Mouse (Mus musculus) C2C12 (cell line): ENCODE measurements around the gene Plcb2. TPM values are rescaled to one million over a fixed set of nuclear protein-coding genes. Genes with fewer than 3 reads are reported as not detected.

ENCODE experiments used
- H3K27me3 ChIP-seq: one replicate; pipeline ENCODE4 v1.6.1; 2011; ENCODE audit not compliant: control insufficient read depth, insufficient read depth, insufficient read length
- H3K36me3 ChIP-seq: one replicate; pipeline ENCODE4 v1.6.1; 2011; ENCODE audit not compliant: control insufficient read depth, insufficient read depth
- H3K4me3 ChIP-seq: one replicate; pipeline ENCODE4 v1.5.1; 2011; ENCODE audit warnings: mild to moderate bottlenecking, control low read depth; ENCODE audit not compliant: poor library complexity, insufficient read depth, severe bottlenecking
- H3K79me2 ChIP-seq: one replicate; pipeline ENCODE4 v1.6.1; 2011; ENCODE audit not compliant: control insufficient read depth, insufficient read depth
- H3K79me3 ChIP-seq: one replicate; pipeline ENCODE4 v1.6.1; 2011; ENCODE audit warnings: low read depth, control low read depth
- H3ac ChIP-seq: one replicate; pipeline ENCODE3; 2011; ENCODE audit warnings: low read depth; ENCODE audit not compliant: control insufficient read depth, insufficient read length
- CEBPB ChIP-seq: IDR thresholded peaks from one replicate; pipeline ENCODE4 v1.6.1; 2011; ENCODE audit warnings: low read depth, mild to moderate bottlenecking, control low read depth, moderate library complexity
- CTCF ChIP-seq: IDR thresholded peaks from one replicate; pipeline ENCODE4 v1.5.1; 2011; ENCODE audit not compliant: control insufficient read depth, insufficient read depth, insufficient read length
- FOSL1 ChIP-seq: IDR thresholded peaks from one replicate; pipeline ENCODE4 v1.8.0; 2011; ENCODE audit warnings: mild to moderate bottlenecking, low read length; ENCODE audit not compliant: poor library complexity, insufficient read depth, severe bottlenecking
- MAX ChIP-seq: IDR thresholded peaks from one replicate; pipeline ENCODE4 v1.6.1; 2011; ENCODE audit warnings: mild to moderate bottlenecking, control low read depth
- MYOD1 ChIP-seq: IDR thresholded peaks from one replicate; pipeline ENCODE4 v1.6.1; 2011; ENCODE audit warnings: low read depth; ENCODE audit not compliant: control insufficient read depth, insufficient read length
- MYOG ChIP-seq: IDR thresholded peaks from one replicate; pipeline ENCODE4 v1.6.1; 2011; ENCODE audit not compliant: control insufficient read depth, insufficient read length; ENCODE audit errors: extremely low read depth
- USF1 ChIP-seq: IDR thresholded peaks from one replicate; pipeline ENCODE4 v1.6.1; 2011; ENCODE audit warnings: low read depth, mild to moderate bottlenecking, control low read depth, moderate library complexity
- polyA plus RNA-seq: library from polyadenylated mRNA; unstranded; fragments of >200 nt; fragmentation: generic; extraction: Trizol; gene quantifications from one replicate; pipeline ENCODE4 v1.2.1, GENCODE M21; 2012; ENCODE audit warnings: missing spikeins

Gene Plcb2
- polyA plus RNA-seq, 1 experiment = not detected

- Histone ChIP-seq H3K4me3 (no peak overlapping the region), H3K27me3 (peaks cover 73% of the 10 kb centered on the region), H3K79me3 (no peaks in the 10 kb centered on the region), H3ac (no peak overlapping the region), H3K36me3 (no peaks in the 10 kb centered on the region), H3K79me2 (no peaks in the 10 kb centered on the region)
- TF ChIP-seq FOSL1 (no peak), MAX (no peak), MYOG (no peak)
Measured at GRCm38 (mm10) chr2:118713631-118714030, 14.6 kb downstream of the Plcb2 start.

GRCm38 (mm10) chr2:118711038-118711494 lies 17.2 kb downstream of the Plcb2 start:
- H3K27me3 ChIP-seq = peaks cover 55% of the 10 kb centered on the region
- H3ac ChIP-seq = no peak overlapping the region
- TF ChIP-seq MYOG (no peak), USF1 (no peak), MAX (no peak), CEBPB (no peak), MYOD1 (no peak), CTCF (no peak), FOSL1 (no peak)
- H3K36me3 ChIP-seq = no peaks in the 10 kb centered on the region
- no peak overlapping the region for H3K4me3 ChIP-seq
- no peaks in the 10 kb centered on the region for H3K79me2 ChIP-seq
- no peaks in the 10 kb centered on the region for H3K79me3 ChIP-seq

GRCm38 (mm10) chr2:118709655-118710221 lies 18.5 kb downstream of the Plcb2 start:
- H3K4me3 ChIP-seq = no peak overlapping the region
- no peak for TF ChIP-seq FOSL1
- no peak for TF ChIP-seq CEBPB
- no peak for TF ChIP-seq MAX
- no peak for TF ChIP-seq MYOD1
- no peak for TF ChIP-seq USF1
- no peak for TF ChIP-seq MYOG
- no peak for TF ChIP-seq CTCF
- H3K79me3 ChIP-seq = no peaks in the 10 kb centered on the region
- H3ac ChIP-seq = no peak overlapping the region
- H3K79me2 ChIP-seq = no peaks in the 10 kb centered on the region
- peaks cover 54% of the 10 kb centered on the region for H3K27me3 ChIP-seq
- H3K36me3 ChIP-seq = no peaks in the 10 kb centered on the region

- H3K4me3 ChIP-seq = no peak overlapping the region
- TF ChIP-seq CTCF (no peak), CEBPB (no peak), FOSL1 (no peak), USF1 (no peak), MAX (no peak), MYOD1 (no peak), MYOG (no peak)
Measured at GRCm38 (mm10) chr2:118708472-118708871, 19.8 kb downstream of the Plcb2 start.

GRCm38 (mm10) chr2:118706436-118706835 lies 21.8 kb downstream of the Plcb2 start:
- H3ac ChIP-seq = no peak overlapping the region
- peaks cover 52% of the 10 kb centered on the region for H3K27me3 ChIP-seq
- no peaks in the 10 kb centered on the region for H3K79me3 ChIP-seq
- no peaks in the 10 kb centered on the region for H3K36me3 ChIP-seq
- TF ChIP-seq MYOG (no peak), CEBPB (no peak), CTCF (no peak), USF1 (no peak), MAX (no peak), MYOD1 (no peak), FOSL1 (no peak)
- no peak overlapping the region for H3K4me3 ChIP-seq
- no peaks in the 10 kb centered on the region for H3K79me2 ChIP-seq

More at GRCm38 (mm10) chr2:118708472-118708871, 19.8 kb downstream of the Plcb2 start:
- Histone ChIP-seq H3K79me2 (no peaks in the 10 kb centered on the region), H3K36me3 (no peaks in the 10 kb centered on the region), H3K27me3 (peaks cover 58% of the 10 kb centered on the region), H3ac (no peak overlapping the region), H3K79me3 (no peaks in the 10 kb centered on the region)
